Mouse (Mus musculus) monocyte, adult 5-6 weeks (primary cell): ENCODE measurements around the gene Adamts14. TPM values are rescaled to one million over a fixed set of nuclear protein-coding genes. Genes with fewer than 3 reads are reported as not detected.

Experiments used
- ATAC-seq: fragments of 153-309, 156-312 bp; replicated peaks from 2 replicates; pipeline ENCODE4 v1.8.0; 2017; ENCODE audit warnings: mild to moderate bottlenecking; ENCODE audit not compliant: low TSS enrichment, insufficient number of reproducible peaks, severe bottlenecking, poor library complexity, low FRiP score
- total RNA-seq: library from RNA; stranded (forward); fragments of 200-1000, 200-491, 200-594 nt; gene quantifications from 3 replicates; pipeline ENCODE4 v1.2.3, GENCODE M21; 2017

The Adamts14 gene
- total RNA-seq, 1 experiment from 2014 or later, result 25.6 TPM

- ATAC-seq, result no peak
These were observed 4.9 kb upstream of the Adamts14 start for GRCm38 (mm10) chr10:61277918-61278674.

- no peak for ATAC-seq
These were observed 3.8 kb upstream of the Adamts14 start for GRCm38 (mm10) chr10:61277051-61277450.

DNA sequence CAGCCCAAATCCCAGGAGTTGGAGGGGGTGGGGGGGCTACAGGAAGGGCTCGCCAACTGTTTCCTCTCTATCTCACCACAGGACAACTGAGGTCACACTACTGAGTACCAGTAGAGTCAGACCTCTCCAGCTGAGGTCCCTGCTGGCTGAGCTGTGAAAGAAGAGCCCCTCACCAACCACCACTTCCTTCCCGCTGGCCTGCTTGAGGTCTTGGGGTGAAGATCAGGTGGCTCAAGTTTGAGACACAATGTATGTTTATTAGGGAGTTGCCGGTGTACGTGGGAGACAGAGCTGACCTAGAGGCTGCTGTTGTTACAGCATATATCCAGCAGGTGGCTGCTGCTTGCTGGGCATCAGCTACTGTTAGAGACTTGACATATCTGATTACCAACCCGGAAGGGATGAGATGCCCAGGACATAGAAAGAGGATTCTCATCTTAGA, 2.5 kb upstream of the Adamts14 start:
- ATAC-seq, result peak; percentile 73

- ATAC-seq, result no peak
These were observed 1.3 kb upstream of the Adamts14 start for GRCm38 (mm10) chr10:61274532-61274931.

- ATAC-seq, result no peak
These were observed 592 bp upstream of the Adamts14 start for GRCm38 (mm10) chr10:61273844-61274215.

GRCm38 (mm10) chr10:61272631-61273030, 607 bp downstream of the Adamts14 start:
- ATAC-seq, result no peak

- no peak for ATAC-seq
These were observed 1.1 kb downstream of the Adamts14 start for GRCm38 (mm10) chr10:61272089-61272626.

GRCm38 (mm10) chr10:61267378-61267777, 5.9 kb downstream of the Adamts14 start:
- ATAC-seq, result no peak

DNA sequence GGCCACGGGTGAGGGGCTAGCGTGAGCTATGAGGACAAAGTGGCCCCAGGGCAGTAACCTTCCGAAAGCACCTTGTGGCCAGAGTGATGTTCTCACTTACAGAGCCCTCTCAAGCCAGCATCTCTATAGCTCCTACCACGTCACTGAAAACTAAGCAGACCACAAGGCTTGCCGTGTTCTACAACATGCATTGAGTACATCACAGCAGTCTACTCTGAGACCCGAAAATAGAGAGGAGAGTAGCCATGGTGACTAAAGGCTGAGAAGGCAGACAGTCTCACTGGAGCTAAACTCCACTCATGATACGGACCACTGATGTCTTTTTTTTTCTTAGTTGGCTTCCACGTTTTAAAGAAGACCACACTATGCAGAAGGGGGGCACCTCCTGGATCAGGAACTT, 9.6 kb downstream of the Adamts14 start:
- 0 out of 2 replicates have a peak, but pooled peaks have one; percentile 52 for ATAC-seq

DNA sequence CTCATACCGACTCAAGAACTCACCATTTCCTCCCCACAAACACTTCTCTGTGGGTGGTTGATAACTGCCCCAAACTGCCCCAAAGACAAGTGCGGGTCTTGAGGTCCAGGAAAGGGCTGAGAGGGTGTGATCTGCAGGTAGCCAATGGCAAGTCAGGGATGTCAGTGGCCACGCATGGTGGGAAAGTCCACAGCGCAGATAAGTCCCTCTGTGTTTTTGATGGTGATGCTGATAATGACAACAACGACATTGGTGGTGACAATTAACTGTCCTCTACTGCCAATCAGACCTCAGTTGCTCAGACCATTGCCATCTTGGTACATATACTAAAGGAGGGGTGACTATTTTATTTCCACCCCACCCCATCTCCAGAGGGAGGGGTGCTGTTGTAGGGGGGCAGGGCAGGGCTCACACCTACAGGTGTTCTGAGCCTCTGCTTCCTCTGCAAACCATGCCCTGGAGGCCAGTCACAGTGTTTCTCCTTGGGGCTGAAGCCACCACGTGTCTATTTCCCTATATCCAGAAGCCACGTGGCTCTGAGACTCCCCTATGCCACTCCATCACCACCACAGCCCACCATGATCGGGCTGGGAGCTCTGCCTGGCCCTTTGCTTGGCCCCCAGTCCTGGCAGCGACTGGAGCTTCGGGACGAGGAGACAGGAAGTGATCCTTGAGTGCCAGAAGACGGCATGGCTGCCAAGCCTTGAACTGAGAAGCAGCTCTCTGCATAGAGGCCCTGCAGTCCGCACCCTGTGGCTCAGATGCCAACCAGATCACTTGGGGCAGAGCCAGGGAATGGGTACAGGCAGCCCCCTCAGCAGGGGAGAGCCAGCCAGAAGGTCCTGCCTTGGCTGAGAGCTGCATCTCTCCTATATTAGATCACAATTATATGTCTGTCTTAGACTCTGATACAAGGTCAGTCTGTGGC, 11.7 kb downstream of the Adamts14 start:
- peak; percentile 62 for ATAC-seq

GRCm38 (mm10) chr10:61258131-61258530, 15.1 kb downstream of the Adamts14 start:
- no peak for ATAC-seq

DNA sequence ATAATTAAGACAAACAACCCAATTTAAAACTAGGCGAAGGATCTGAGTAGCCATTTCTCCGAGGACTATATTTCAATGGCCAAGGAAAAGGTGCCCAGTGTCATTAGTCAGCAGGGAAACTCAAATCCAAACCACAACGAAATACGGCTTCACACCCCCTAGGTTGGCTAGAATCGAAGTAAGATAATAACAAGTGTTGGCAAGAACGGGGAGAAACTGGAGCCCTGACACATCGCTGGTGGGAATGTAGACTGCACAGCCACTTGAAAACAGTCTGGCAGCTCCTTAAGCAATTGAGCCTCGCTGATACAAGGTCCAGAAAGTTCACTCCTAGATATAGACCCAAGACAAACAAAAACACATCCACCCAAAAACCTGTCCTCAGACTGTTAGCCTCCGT, 16.6 kb downstream of the Adamts14 start:
- no peak for ATAC-seq

DNA sequence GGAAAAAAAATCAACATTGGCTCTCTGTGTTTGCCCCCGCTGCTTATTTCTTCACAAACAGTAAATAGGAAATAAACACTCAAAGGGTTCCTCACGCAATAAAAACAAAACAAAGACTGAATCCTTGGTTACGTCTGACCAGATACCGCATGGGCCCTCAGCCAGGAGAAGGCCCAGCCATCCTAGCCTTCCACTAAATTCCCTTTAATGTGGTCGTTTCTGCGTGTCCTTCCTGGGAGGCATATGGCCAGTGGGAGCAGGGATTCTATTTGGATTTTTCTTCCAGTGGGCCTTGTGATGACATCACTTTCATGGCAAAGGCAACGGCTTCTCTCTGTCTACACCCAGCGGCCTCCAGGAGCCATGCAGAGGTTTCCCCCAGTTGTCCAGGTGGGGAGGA, 18.0 kb downstream of the Adamts14 start:
- no peak for ATAC-seq

- no peak for ATAC-seq
These were observed 18.5 kb downstream of the Adamts14 start for GRCm38 (mm10) chr10:61254761-61255160.

GRCm38 (mm10) chr10:61249951-61250350, 23.3 kb downstream of the Adamts14 start:
- no peak for ATAC-seq

GRCm38 (mm10) chr10:61248596-61249114, 24.6 kb downstream of the Adamts14 start:
- no peak for ATAC-seq

GRCm38 (mm10) chr10:61246288-61246687, 26.9 kb downstream of the Adamts14 start:
- no peak for ATAC-seq

GRCm38 (mm10) chr10:61241961-61242421, 31.2 kb downstream of the Adamts14 start:
- ATAC-seq, result no peak
